Mouse (Mus musculus): Measurements from ENCODE around the gene Zgpat. TPM values are rescaled to one million over a fixed set of nuclear protein-coding genes. Genes with fewer than 3 reads are reported as not detected.

Zgpat gene
- total and polyA plus RNA-seq, 3 experiments, result 19.3 to 23.9 (median 20.9) TPM

DNA sequence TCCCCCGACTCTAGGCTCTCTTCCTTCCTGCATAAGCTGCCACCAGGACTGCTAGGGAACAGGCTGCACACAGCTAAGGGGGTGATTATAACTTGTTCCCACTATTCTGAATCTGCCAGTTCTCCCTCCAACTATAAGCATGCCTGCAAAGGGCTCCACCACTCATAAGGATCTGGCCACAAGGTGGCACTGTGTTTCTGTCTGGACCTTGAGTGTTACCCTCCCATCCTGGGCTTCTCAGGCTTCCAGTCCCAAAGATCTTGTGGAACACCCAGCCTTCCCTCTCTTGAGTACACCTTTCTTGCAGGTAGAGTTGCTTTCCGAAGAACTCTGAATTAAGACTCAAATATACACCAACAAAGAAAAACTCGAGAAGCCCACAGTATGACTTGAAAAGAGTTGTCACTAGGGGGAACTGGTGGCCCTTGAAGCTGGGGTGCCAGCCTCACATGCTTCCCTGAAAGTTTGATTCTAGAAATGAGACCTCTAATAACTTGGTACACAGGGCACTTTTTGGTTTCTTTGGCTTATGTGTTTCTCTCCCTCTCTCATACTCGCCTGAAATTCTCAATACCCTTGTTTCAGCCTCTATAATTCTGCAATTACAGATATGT lies 28.0 kb downstream of the Zgpat start (continued):
- TF ChIP-seq CHD2 (IDR thresholded peaks at IDR 0.05; ENCODE audit: low read length), result no peak
- TF ChIP-seq POLR2A (IDR thresholded peaks at IDR 0.05; ENCODE audit: low read depth, low read length), result no peak
- peak; percentile 76 for TF ChIP-seq ZC3H11A (IDR thresholded peaks at IDR 0.05; ENCODE audit: low read depth, low read length)
- TF ChIP-seq ZNF384 (IDR thresholded peaks at IDR 0.05; ENCODE audit: low read depth, low read length), result no peak
- TF ChIP-seq UBTF (IDR thresholded peaks at IDR 0.05; ENCODE audit: low read depth, low read length), result no peak
- TF ChIP-seq IRF4 (IDR thresholded peaks at IDR 0.05; ENCODE audit: low read depth, low read length), result peak; percentile 31; the same call in 1 of the 2 replicates
- TF ChIP-seq USF2 (conservative IDR thresholded peaks at IDR 0.05; ENCODE audit: low read depth, low read length), result no peak
- no peak; the same call in 1 of the 2 replicates for TF ChIP-seq MAX (IDR thresholded peaks at IDR 0.05; ENCODE audit: low read length)
- no peak for TF ChIP-seq BHLHE40 (IDR thresholded peaks at IDR 0.05; ENCODE audit: low read depth, low read length)
- TF ChIP-seq CTCF (conservative IDR thresholded peaks at IDR 0.05 in 1 of 2, IDR thresholded peaks at IDR 0.05 in 1 of 2; ENCODE audit: low read depth in 2 of 2, low read length in 2 of 2), result peak; percentile 70 to 91

DNA sequence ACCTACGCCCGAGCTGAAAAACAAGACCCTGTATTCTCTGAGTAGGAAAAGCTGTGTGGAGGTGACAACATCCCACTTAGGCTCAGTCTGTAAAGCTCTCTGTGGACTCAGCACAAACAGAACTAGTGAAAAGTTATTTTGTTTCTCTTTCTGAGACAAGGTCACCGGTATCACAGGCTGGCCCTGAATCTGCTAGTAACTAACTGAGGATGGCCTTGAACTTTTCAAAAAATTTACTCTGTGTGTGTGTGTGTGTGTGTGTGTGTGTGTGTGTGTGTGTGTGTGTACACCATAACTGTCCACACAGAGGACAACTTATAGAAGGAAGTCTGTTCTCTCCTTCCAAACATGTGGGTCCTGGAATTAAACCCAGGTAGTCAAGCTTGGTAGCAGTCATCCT lies 29.4 kb downstream of the Zgpat start:
- Histone ChIP-seq H3K4me2 (ENCODE audit: insufficient read depth, low read depth, poor library complexity, severe bottlenecking) (no peak overlapping the region), H3K9ac (ENCODE audit: insufficient read depth, low read depth) (no peak overlapping the region), H3K4me1 (ENCODE audit: control insufficient read depth in 1 of 2, insufficient read depth in 2 of 2) (no peaks in the 10 kb centered on the region), H3K27me3 (replicated peaks) (no peaks in the 10 kb centered on the region), H3K4me3 (replicated peaks in 1 of 3; ENCODE audit: low read depth in 2 of 3, low read length in 2 of 3, poor library complexity in 1 of 3) (no peak overlapping the region), H3K9me3 (replicated peaks; ENCODE audit: low read length) (no peaks in the 10 kb centered on the region), H3K36me3 (replicated peaks in 1 of 2; ENCODE audit: control insufficient read depth in 1 of 2, insufficient read depth in 1 of 2, low read length in 1 of 2) (peaks cover 12 to 63% of the 10 kb centered on the region in 2 experiments), H3K27ac (ENCODE audit: insufficient read depth, low read depth) (no peak overlapping the region), H3K79me2 (replicated peaks; ENCODE audit: control insufficient read depth, extremely low read depth, insufficient read depth, poor library complexity, severe bottlenecking) (no peaks in the 10 kb centered on the region)
- TF ChIP-seq TBP (conservative IDR thresholded peaks at IDR 0.05; ENCODE audit: low read depth, low read length) (no peak), MEF2A (IDR thresholded peaks at IDR 0.05; ENCODE audit: borderline replicate concordance, low read depth, low read length) (no peak), ETS1 (conservative IDR thresholded peaks at IDR 0.05; ENCODE audit: low read depth, low read length) (no peak), MAZ (IDR thresholded peaks at IDR 0.05; ENCODE audit: low read depth, low read length) (no peak), POLR2A (IDR thresholded peaks at IDR 0.05; ENCODE audit: low read depth, low read length) (no peak), ZKSCAN1 (IDR thresholded peaks at IDR 0.05; ENCODE audit: borderline replicate concordance, low read depth, low read length) (no peak)
- no peak for DNase-seq (ENCODE audit: extremely low read depth)
- in situ Hi-C loops (cut with MboI; ENCODE audit: low pct_ligation_motif_present, low pct_unique_long_range_greater_than_20kb, low sequenced_read_pairs), result loop anchor here (5.0 kb wide), 2 partner anchors 93 to 183 kb away; no protein-coding TSS in a partner anchor
- dilution Hi-C loops (cut with MboI; ENCODE audit: extremely low pct_ligation_motif_present, extremely low pct_unique_long_range_greater_than_20kb, low sequenced_read_pairs), result no loop called here

DNA sequence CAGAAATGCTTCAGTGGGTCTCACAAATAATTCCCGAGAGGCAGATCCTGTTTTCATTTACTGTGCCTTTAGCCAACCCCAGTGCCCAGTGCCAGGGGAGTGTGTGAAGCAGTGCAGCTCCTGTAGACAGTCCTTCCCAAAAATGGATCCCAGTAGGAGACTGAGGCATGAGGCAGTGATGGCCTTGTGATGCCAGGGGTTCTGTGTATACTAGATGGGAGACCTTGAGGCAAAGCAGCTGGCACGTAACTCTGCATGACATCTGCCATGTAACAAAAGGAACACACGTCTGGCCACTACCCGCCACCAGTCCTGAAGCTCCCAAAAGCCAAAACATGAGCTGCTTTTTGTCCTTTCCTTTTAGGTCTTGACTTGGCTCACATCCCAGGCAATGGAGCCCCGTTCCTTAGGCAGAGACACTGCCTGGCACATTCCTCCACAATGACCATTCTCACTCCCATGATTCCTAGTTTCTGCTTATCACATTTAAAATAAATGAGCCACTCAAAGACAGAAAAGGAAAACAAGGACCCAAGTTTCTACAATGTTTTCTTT lies 32.6 kb downstream of the Zgpat start:
- TF ChIP-seq BHLHE40 (IDR thresholded peaks at IDR 0.05; ENCODE audit: low read depth, low read length), result no peak
- Histone ChIP-seq H3K9me3 (replicated peaks; ENCODE audit: low read length) (no peaks in the 10 kb centered on the region), H3K27me3 (replicated peaks) (no peaks in the 10 kb centered on the region), H3K9ac (ENCODE audit: insufficient read depth, low read depth) (no peak overlapping the region), H3K4me1 (ENCODE audit: control insufficient read depth in 1 of 2, insufficient read depth in 2 of 2) (0 out of 4 replicates have a peak, but pooled peaks cover 0 to 3% of the 10 kb centered on the region in 2 experiments), H3K36me3 (replicated peaks in 1 of 2; ENCODE audit: control insufficient read depth in 1 of 2, insufficient read depth in 1 of 2, low read length in 1 of 2) (peaks cover 0 to 33% of the 10 kb centered on the region in 2 experiments), H3K79me2 (replicated peaks; ENCODE audit: control insufficient read depth, extremely low read depth, insufficient read depth, poor library complexity, severe bottlenecking) (no peaks in the 10 kb centered on the region), H3K4me2 (ENCODE audit: insufficient read depth, low read depth, poor library complexity, severe bottlenecking) (no peak overlapping the region), H3K27ac (ENCODE audit: insufficient read depth, low read depth) (no peak overlapping the region), H3K4me3 (replicated peaks in 1 of 3; ENCODE audit: low read depth in 2 of 3, low read length in 2 of 3, poor library complexity in 1 of 3) (no peak overlapping the region)
- DNase-seq (ENCODE audit: extremely low read depth), result no peak
- dilution Hi-C loops (cut with MboI; ENCODE audit: extremely low pct_ligation_motif_present, extremely low pct_unique_long_range_greater_than_20kb, low sequenced_read_pairs) (no loop called here), in situ Hi-C loops (cut with MboI; ENCODE audit: low pct_ligation_motif_present, low pct_unique_long_range_greater_than_20kb, low sequenced_read_pairs) (no loop called here)

Measured in CH12.LX (cell line).